Mouse (Mus musculus) kidney, adult 2 months (tissue): Measurements from ENCODE around the gene Tpt1.

Experiments
- CTCF ChIP-seq: fragments of 200-500 bp; conservative IDR thresholded peaks from 2 replicates; pipeline ENCODE4 v1.5.1; 2011; ENCODE audit warnings: low read depth, mild to moderate bottlenecking, control low read depth, low read length, moderate library complexity, mixed read lengths; ENCODE audit not compliant: insufficient read depth, insufficient read length
- POLR2A ChIP-seq: fragments of 200-500 bp; IDR thresholded peaks from one replicate; pipeline ENCODE4 v1.6.1; 2011; ENCODE audit warnings: low read depth, low read length, control low read depth

- TF ChIP-seq CTCF = no peak
- no peak for TF ChIP-seq POLR2A
Measured at GRCm38 (mm10) chr14:75862701-75863100, 17.8 kb downstream of the Tpt1 start.
